Mouse (Mus musculus): ENCODE measurements at regions not wholly inside any gene's neighbourhood (a gene's known extent, or its start where the extent isn't known, plus 50 kb on each side); places are given as distances from the start of the nearest gene placed in this dataset.

DNA sequence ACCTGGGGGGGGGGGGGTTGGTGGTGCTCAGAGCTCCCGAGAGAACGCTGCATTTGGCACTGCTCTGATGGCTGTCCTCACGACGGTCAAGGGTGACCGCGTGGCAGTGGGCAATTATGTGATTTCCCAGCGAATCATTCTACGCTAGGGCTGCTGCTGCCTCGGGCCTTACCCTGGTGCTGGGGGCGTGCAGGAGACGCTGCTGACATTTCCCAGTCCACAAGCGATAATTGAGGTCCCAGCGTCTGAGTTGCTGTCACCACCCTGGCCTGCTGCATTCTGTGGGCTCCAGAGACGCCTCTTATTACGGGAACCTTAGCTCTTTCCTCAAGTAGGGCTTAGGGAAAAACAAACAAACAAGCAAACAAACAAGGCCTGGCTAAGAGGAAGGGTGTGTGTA, 52.0 kb upstream of the Nkx1-1 start:
- H3K4me2 ChIP-seq (replicated peaks) = no peak overlapping the region
- no peaks in the 10 kb centered on the region for H3K36me3 ChIP-seq
- H3K4me1 ChIP-seq = no peaks in the 10 kb centered on the region
- no peaks in the 10 kb centered on the region for H3K9me3 ChIP-seq (replicated peaks)
- ATAC-seq (ENCODE audit: insufficient number of reproducible peaks, low FRiP score, low TSS enrichment, low read depth) = no peak
- no peak overlapping the region for H3K4me3 ChIP-seq (replicated peaks)
- no peak overlapping the region for H3K27ac ChIP-seq (replicated peaks)
- H3K9ac ChIP-seq = no peak overlapping the region
- 36% methylated on average over 15 of the region's 15 CpGs for WGBS
- H3K27me3 ChIP-seq = peaks cover 7% of the 10 kb centered on the region; the same call in 1 of the 2 replicates
